Mouse (Mus musculus): ENCODE measurements around the gene Plekhh3. TPM values are rescaled to one million over a fixed set of nuclear protein-coding genes. Genes with fewer than 3 reads are reported as not detected.
A peak's percentile ranks its signal among the peaks of the same experiment; 100 is the strongest.

Plekhh3 gene
- polyA plus RNA-seq, 1 experiment from 2014 or later = 7.3 TPM

GRCm38 (mm10) chr11:101193076-101193475, 21.9 kb upstream of the Plekhh3 start:
- peaks cover 55% of the 10 kb centered on the region for H3K36me3 ChIP-seq
- peaks cover 27% of the 10 kb centered on the region for H3K4me1 ChIP-seq
- H3K9ac ChIP-seq = no peak overlapping the region
- WGBS = 87% methylated on average over 7 of the region's 7 CpGs
- no peak overlapping the region for H3K27ac ChIP-seq
- no peak overlapping the region for H3K4me2 ChIP-seq (replicated peaks)
- no peak overlapping the region for H3K4me3 ChIP-seq
- no peak for ATAC-seq (ENCODE audit: low FRiP score, low read depth)
- no peaks in the 10 kb centered on the region for H3K9me3 ChIP-seq
- no peaks in the 10 kb centered on the region for H3K27me3 ChIP-seq

- Histone ChIP-seq H3K27me3 (no peaks in the 10 kb centered on the region), H3K9me3 (no peaks in the 10 kb centered on the region), H3K4me3 (no peak overlapping the region), H3K4me2 (replicated peaks) (no peak overlapping the region), H3K36me3 (peaks cover 51% of the 10 kb centered on the region), H3K9ac (no peak overlapping the region), H3K4me1 (peaks cover 27% of the 10 kb centered on the region), H3K27ac (no peak overlapping the region)
- 90% methylated on average over 6 of the region's 6 CpGs for WGBS
- ATAC-seq (ENCODE audit: low FRiP score, low read depth) = no peak
Measured at GRCm38 (mm10) chr11:101192646-101193045, 21.5 kb upstream of the Plekhh3 start.

GRCm38 (mm10) chr11:101191919-101192470, 20.8 kb upstream of the Plekhh3 start:
- ATAC-seq (ENCODE audit: low FRiP score, low read depth) = no peak
- Histone ChIP-seq H3K9me3 (no peaks in the 10 kb centered on the region), H3K9ac (no peak overlapping the region), H3K4me1 (peaks cover 27% of the 10 kb centered on the region), H3K27ac (no peak overlapping the region), H3K4me2 (replicated peaks) (no peak overlapping the region), H3K27me3 (no peaks in the 10 kb centered on the region), H3K4me3 (no peak overlapping the region), H3K36me3 (peaks cover 45% of the 10 kb centered on the region)
- WGBS = 83% methylated on average over 4 of the region's 4 CpGs

GRCm38 (mm10) chr11:101190913-101191907, 20.1 kb upstream of the Plekhh3 start:
- 40% methylated on average over 17 of the region's 17 CpGs for WGBS
- H3K4me1 ChIP-seq = peaks cover 27% of the 10 kb centered on the region
- no peak overlapping the region for H3K4me2 ChIP-seq (replicated peaks)
- ATAC-seq (ENCODE audit: low FRiP score, low read depth) = no peak
- H3K4me3 ChIP-seq = no peak overlapping the region
- no peaks in the 10 kb centered on the region for H3K27me3 ChIP-seq
- H3K9me3 ChIP-seq = no peaks in the 10 kb centered on the region
- peaks cover 37% of the 10 kb centered on the region for H3K36me3 ChIP-seq
- no peak overlapping the region for H3K9ac ChIP-seq
- no peak overlapping the region for H3K27ac ChIP-seq

- H3K4me1 ChIP-seq = peaks cover 27% of the 10 kb centered on the region
- H3K9ac ChIP-seq = peak overlapping the region; percentile 13; the same call in 1 of the 2 replicates
- no peak overlapping the region for H3K4me2 ChIP-seq (replicated peaks)
- 31% methylated on average over 8 of the region's 8 CpGs for WGBS
- peak; percentile 32; the same call in 1 of the 2 replicates for ATAC-seq (ENCODE audit: low FRiP score, low read depth)
- peaks cover 29% of the 10 kb centered on the region for H3K36me3 ChIP-seq
- peak overlapping the region; percentile 55; the same call in 1 of the 2 replicates for H3K27ac ChIP-seq
- H3K27me3 ChIP-seq = no peaks in the 10 kb centered on the region
- H3K9me3 ChIP-seq = no peaks in the 10 kb centered on the region
- H3K4me3 ChIP-seq = no peak overlapping the region
Measured at GRCm38 (mm10) chr11:101190181-101190912, 19.2 kb upstream of the Plekhh3 start.

- Histone ChIP-seq H3K4me2 (replicated peaks) (no peak overlapping the region), H3K27ac (peak overlapping the region; percentile 55; the same call in 1 of the 2 replicates), H3K4me3 (no peak overlapping the region), H3K4me1 (peaks cover 27% of the 10 kb centered on the region), H3K9me3 (no peaks in the 10 kb centered on the region), H3K36me3 (peaks cover 23% of the 10 kb centered on the region), H3K27me3 (no peaks in the 10 kb centered on the region), H3K9ac (peak overlapping the region; percentile 13; the same call in 1 of the 2 replicates)
- peak; percentile 64 for ATAC-seq (ENCODE audit: low FRiP score, low read depth)
- 18% methylated on average over 6 of the region's 6 CpGs for WGBS
Measured at GRCm38 (mm10) chr11:101189495-101190180, 18.5 kb upstream of the Plekhh3 start.

- no peak for ATAC-seq (ENCODE audit: low FRiP score, low read depth)
- Histone ChIP-seq H3K9me3 (no peaks in the 10 kb centered on the region), H3K4me2 (replicated peaks) (no peak overlapping the region), H3K4me3 (no peak overlapping the region), H3K27me3 (no peaks in the 10 kb centered on the region), H3K36me3 (peaks cover 12% of the 10 kb centered on the region), H3K27ac (no peak overlapping the region), H3K4me1 (peaks cover 27% of the 10 kb centered on the region), H3K9ac (no peak overlapping the region)
- 82% methylated on average over 11 of the region's 11 CpGs for WGBS
Measured at GRCm38 (mm10) chr11:101188166-101188805, 17.1 kb upstream of the Plekhh3 start.

- Histone ChIP-seq H3K4me1 (peaks cover 27% of the 10 kb centered on the region), H3K27ac (no peak overlapping the region), H3K27me3 (no peaks in the 10 kb centered on the region), H3K36me3 (peaks cover 4% of the 10 kb centered on the region), H3K4me3 (no peak overlapping the region), H3K4me2 (replicated peaks) (no peak overlapping the region), H3K9me3 (no peaks in the 10 kb centered on the region), H3K9ac (no peak overlapping the region)
- 86% methylated on average over 5 of the region's 5 CpGs for WGBS
- ATAC-seq (ENCODE audit: low FRiP score, low read depth) = no peak
Measured at GRCm38 (mm10) chr11:101187541-101187940, 16.4 kb upstream of the Plekhh3 start.

- no peak overlapping the region for H3K4me3 ChIP-seq
- 89% methylated on average over 27 of the region's 27 CpGs for WGBS
Measured at GRCm38 (mm10) chr11:101186526-101187247, 15.5 kb upstream of the Plekhh3 start.

GRCm38 (mm10) chr11:101185441-101185840, 14.3 kb upstream of the Plekhh3 start:
- Histone ChIP-seq H3K9ac (no peak overlapping the region), H3K9me3 (no peaks in the 10 kb centered on the region), H3K4me1 (peaks cover 15% of the 10 kb centered on the region), H3K4me2 (replicated peaks) (no peak overlapping the region), H3K27ac (no peak overlapping the region), H3K27me3 (peaks cover 7% of the 10 kb centered on the region), H3K4me3 (no peak overlapping the region), H3K36me3 (no peaks in the 10 kb centered on the region)
- WGBS = 92% methylated on average over 4 of the region's 4 CpGs
- no peak for ATAC-seq (ENCODE audit: low FRiP score, low read depth)

More at GRCm38 (mm10) chr11:101186526-101187247, 15.5 kb upstream of the Plekhh3 start:
- H3K4me2 ChIP-seq (replicated peaks) = no peak overlapping the region
- H3K27ac ChIP-seq = no peak overlapping the region
- H3K4me1 ChIP-seq = peaks cover 27% of the 10 kb centered on the region
- no peaks in the 10 kb centered on the region for H3K36me3 ChIP-seq
- no peak for ATAC-seq (ENCODE audit: low FRiP score, low read depth)
- peaks cover 5% of the 10 kb centered on the region; the same call in 1 of the 2 replicates for H3K27me3 ChIP-seq
- no peak overlapping the region for H3K9ac ChIP-seq
- H3K9me3 ChIP-seq = no peaks in the 10 kb centered on the region
